In the genomic region with DNA sequence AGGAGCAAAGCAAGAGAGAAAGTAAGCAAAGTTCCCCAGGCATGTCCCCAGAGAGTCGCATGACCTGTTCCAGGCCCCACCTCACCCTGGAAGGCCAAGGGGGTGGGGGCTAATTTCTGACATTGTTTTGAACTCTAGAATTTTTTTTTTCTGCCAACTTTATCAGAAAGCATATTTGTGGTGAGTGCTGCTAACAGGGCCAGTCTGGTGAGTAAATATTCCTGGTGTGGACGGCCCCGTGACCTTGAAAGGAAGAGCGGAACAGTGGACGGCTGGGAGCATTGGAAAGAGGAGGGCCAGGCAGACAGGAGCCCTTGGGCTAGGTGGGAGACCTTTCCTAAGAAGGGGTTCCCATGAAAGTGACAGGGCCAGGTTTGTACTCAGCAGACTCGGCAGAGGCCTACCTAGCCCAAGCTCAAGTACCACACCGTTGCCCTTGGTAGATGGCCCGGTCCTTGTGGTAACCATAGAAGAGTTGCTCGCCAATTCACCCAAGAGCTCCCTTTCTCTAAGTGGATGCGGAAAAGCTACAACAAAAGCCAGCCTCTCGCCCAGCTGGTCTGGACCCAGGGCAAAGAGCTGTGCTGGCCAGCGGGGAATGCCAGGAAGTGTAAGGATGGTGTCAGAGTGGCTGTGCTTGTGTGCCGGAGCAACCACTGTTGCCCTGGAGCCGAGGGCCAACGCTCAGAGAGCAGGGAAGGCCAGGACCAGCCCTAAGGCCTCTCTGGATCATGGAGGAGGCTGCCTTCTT, we compare ENCODE assay signal across 9 mouse cellular contexts.
DNase-seq lines count a peak whose midpoint lies in the region; ATAC-seq lines count a peak whose summit lies in the region.
"Had no signal": no experiment of that assay in that cellular context is flagged by ENCODE, and none has a peak within 500 bp of the region (broad histone marks: within the 10 kb centered on the region; RNA-seq: fewer than 3 reads in every experiment).

No protein-coding gene starts in this region.

- H3K4me1 ChIP-seq in heart, embryonic 11.5 days (ENCODE audit: control insufficient read depth, insufficient read depth, low read length) = peaks cover 87% of the 10 kb centered on the region
- peaks cover 98% of the 10 kb centered on the region for H3K4me1 ChIP-seq in limb, embryonic 12.5 days (replicated peaks)

- H3K9ac ChIP-seq in heart, embryonic 11.5 days (ENCODE audit: low read depth, low read length) = 0 out of 2 replicates have a peak overlapping the region, but pooled peaks have one; percentile 49
- H3K9ac ChIP-seq in limb, embryonic 12.5 days (replicated peaks) = no peak overlapping the region; the same call in 1 of the 2 replicates

- no peaks in the 10 kb centered on the region for H3K36me3 ChIP-seq in heart, embryonic 11.5 days (ENCODE audit: control insufficient read depth, insufficient read depth, low read length)
- no peaks in the 10 kb centered on the region for H3K36me3 ChIP-seq in limb, embryonic 12.5 days

- 65% methylated on average over 15 of the region's 15 CpGs for WGBS in heart, embryonic 11.5 days (ENCODE audit: insufficient replicate concordance)
- WGBS in limb, embryonic 12.5 days = 65% methylated on average over 15 of the region's 15 CpGs

- no peak overlapping the region for H3K4me3 ChIP-seq in heart, embryonic 11.5 days (ENCODE audit: low read depth, low read length)
- H3K4me3 ChIP-seq in limb, embryonic 12.5 days (replicated peaks) = no peak overlapping the region

- no peak overlapping the region; the same call in 1 of the 2 replicates for H3K4me2 ChIP-seq in heart, embryonic 11.5 days
- H3K4me2 ChIP-seq in limb, embryonic 12.5 days = peak overlapping the region; percentile 17; the same call in 1 of the 2 replicates

- no peak for DNase-seq in heart, postnatal 10 days
- DNase-seq in right cerebral cortex, postnatal 10 days (ENCODE audit: low spot score in 2 of 2) = peak; percentile 45 to 46
- DNase-seq in right cerebral cortex, postnatal 36 days (ENCODE audit: low spot score in 2 of 2) = no peak
- DNase-seq in left cerebral cortex, adult 18-20 months (ENCODE audit: low spot score in 2 of 2) = no peak
- no peak for DNase-seq in spleen, adult 12 weeks (ENCODE audit: low spot score)
- DNase-seq in cerebellum, adult 18-20 months = no peak
- DNase-seq: right cerebral cortex, postnatal 25 days had no signal

- intact Hi-C loops in heart, postnatal 10 days (cut with DNase I) = loop anchor here (5.0 kb wide), 1 partner anchor 138 kb away; no protein-coding TSS in a partner anchor

- H3K27me3 ChIP-seq in heart, embryonic 11.5 days (ENCODE audit: control insufficient read depth, insufficient read depth, low read length) = no peaks in the 10 kb centered on the region; the same call in 1 of the 2 replicates
- peaks cover 44% of the 10 kb centered on the region for H3K27me3 ChIP-seq in limb, embryonic 12.5 days

- no peak for ATAC-seq in heart, embryonic 11.5 days (replicated peaks; ENCODE audit: insufficient number of reproducible peaks, low FRiP score, low TSS enrichment)
- ATAC-seq in limb, embryonic 12.5 days (ENCODE audit: insufficient number of reproducible peaks, insufficient read depth, low FRiP score, low TSS enrichment, low read depth) = no peak

- H3K9me3 ChIP-seq in heart, embryonic 11.5 days (replicated peaks; ENCODE audit: control insufficient read depth, low read length) = no peaks in the 10 kb centered on the region
- H3K9me3 ChIP-seq in limb, embryonic 12.5 days = no peaks in the 10 kb centered on the region

- H3K27ac ChIP-seq in heart, embryonic 11.5 days (ENCODE audit: low read depth, low read length) = peak overlapping the region; percentile 89
- peak overlapping the region; percentile 79 for H3K27ac ChIP-seq in limb, embryonic 12.5 days

Comparison
In these comparisons a context has a peak if more than half of its experiments do, and no peak if none do; other contexts are left out.
1. DNase-seq: peak in right cerebral cortex, postnatal 10 days (2 of 2); none in heart, postnatal 10 days (0 of 2), right cerebral cortex, postnatal 36 days (0 of 2), left cerebral cortex, adult 18-20 months (0 of 2), spleen, adult 12 weeks (single experiment) and cerebellum, adult 18-20 months (0 of 2).